Mouse (Mus musculus): ENCODE results near the gene Mkln1. TPM values are rescaled to one million over a fixed set of nuclear protein-coding genes. Genes with fewer than 3 reads are reported as not detected.

Mkln1 gene
- total RNA-seq, 1 experiment from 2014 or later: 190 TPM

DNA sequence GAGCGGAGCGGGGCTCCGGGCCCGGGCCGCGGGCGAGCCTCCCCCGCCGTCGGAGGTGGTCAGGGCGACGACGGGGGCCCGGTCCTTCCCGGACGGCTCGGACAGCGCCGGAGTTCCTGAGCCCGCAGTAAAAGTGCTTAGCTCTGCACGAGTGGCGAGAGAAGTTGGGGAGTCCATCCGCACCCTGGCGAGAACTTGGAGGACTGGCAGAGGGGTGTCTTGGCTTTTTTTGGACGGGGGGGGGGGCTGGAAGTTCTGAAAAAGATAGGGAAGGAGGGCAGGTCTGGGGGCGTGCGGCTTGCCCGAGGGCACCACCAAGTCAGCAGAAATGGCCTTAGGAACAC lies 643 bp downstream of the Mkln1 start:
- no peak for DNase-seq

DNA sequence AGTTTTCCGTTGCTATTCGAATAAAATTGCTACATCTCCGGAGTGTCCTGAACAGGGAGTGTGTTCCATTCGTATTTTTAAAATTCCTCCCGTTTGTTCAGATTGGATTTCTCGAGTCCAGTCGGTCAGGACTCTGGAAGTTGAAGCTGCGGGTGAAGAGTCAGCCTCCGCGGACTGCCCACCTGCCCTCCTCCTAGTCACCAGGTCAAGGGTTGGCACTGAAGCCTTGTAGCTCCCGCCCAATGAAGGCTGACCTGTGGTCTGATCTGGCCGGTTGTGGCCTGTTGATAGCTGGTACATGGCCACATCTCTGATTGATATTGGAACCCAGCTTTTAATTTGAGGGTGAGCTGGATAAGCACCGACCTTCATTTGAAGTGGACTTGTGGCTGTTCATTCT lies 1.0 kb downstream of the Mkln1 start:
- peak; percentile 30 for DNase-seq

DNA sequence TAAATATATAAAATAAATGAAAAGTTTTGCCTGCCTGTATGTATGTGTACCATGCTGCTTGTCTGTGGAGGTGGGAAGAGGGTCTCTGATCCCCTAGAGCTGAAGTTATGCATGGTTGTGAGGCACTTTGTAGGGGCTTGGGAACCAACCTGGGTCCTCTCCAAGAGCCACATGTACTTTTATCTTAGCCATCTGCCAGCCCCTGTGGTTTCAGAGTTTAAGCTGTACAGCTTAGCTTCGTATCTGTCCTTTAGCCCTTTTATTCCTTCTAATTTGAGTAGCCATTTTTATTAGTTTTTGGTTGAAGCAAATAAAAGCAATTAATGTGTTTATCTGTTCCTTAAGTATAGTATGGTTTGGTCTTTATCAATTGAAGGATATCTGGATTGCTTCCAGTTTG lies 12.5 kb downstream of the Mkln1 start:
- DNase-seq: no peak

DNA sequence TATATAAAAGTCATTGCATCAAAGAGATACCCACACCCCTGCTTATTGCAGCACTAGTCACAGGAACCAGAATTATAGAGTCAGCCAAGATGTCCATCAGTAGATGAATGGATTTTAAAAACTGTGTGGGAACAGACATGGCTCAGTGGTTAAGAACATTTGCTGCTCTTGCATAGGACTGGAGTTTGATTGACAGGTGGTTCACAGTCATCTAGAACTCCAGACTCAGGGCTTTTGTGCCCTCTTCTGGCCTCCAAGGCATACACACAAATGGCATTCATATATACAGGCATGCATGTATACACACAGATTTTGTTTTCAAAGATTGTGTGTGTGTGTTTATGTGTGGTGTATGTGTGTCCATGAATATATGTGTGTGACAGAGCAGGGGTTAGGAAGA lies 14.0 kb downstream of the Mkln1 start:
- no peak for DNase-seq

- DNase-seq: no peak
Measured at GRCm38 (mm10) chr6:31413556-31413955, 15.0 kb downstream of the Mkln1 start.

DNA sequence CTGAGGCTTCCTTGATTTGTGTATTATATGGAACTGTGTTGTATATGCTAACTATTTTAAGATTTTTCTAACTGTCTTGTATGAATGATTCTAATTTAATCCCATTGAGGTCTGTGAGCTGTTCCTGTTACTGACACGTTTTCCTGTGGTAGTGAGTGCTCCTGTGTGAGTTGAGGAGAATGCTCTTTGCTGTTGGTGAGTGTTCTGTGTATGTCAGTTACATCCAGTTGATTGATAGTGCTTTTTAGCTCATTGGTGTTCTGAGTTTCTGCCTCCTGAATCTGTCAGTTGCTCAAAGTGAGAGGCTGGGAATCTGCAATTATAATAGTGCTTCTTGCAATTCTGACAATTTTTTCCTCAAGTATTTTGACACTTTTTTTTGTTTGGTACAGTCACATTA lies 15.8 kb downstream of the Mkln1 start:
- DNase-seq: no peak

DNA sequence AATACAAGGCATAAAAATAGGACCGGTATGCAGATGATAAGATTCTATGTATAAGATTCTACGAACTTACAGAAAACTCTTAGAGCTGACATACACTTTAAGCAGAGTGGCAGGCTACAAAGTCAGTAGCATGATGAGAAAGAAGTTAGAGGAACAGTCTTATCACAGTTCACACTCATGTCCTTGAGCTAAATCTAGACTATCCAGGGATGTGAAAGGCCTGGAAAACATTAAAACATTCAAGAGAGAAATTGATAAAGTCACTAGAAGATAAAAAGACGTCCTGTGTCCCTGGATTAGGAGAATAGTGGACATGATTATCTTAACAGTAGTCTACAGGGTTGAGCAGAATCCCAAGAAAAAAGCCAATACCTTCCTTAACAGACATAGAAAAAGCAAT lies 26.9 kb downstream of the Mkln1 start:
- no peak for DNase-seq

GRCm38 (mm10) chr6:31437264-31437663 lies 38.7 kb downstream of the Mkln1 start:
- DNase-seq: no peak

DNA sequence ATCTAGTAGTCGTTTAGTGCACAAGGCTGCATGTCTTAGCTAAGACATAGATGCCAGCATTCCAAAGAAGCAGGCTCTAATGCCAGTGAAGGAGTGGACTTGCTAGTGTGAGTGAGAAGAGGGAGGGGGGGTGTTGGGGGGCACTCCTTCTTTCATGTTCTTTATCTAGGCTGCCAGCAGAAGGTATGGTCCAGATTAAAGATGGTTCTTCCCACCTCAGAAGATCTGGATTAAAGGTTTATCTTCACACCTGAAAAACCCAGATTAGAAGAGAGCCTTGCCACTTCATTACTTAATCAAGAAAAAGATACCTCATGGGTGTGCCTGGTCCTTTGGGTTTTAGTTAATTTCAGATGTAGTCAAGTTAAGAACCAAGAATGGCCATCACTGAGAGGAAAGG lies 46.7 kb downstream of the Mkln1 start:
- no peak for DNase-seq

GRCm38 (mm10) chr6:31453735-31454134 lies 55.2 kb downstream of the Mkln1 start:
- no peak for DNase-seq

DNA sequence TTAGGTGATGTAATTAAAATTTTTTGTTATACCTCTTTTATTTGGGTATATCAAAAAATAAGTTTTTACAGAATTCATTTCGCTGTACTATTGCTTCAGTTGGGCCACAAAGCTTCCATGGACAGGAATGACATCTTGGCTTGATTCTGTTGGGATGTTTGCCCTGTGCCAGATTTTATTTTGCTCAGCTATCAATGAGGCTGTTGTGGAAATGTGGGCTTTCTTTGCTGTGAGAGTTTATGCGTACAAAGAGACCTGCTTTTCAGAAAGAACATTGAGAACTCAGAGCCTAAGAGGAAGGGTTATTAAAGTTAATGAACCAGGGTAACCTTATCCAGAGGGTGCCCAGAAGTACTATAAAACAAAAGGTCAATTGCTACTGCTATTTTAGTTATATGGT lies 56.8 kb downstream of the Mkln1 start:
- DNase-seq: no peak

GRCm38 (mm10) chr6:31456988-31457387 lies 58.5 kb downstream of the Mkln1 start:
- DNase-seq: peak; percentile 35

DNA sequence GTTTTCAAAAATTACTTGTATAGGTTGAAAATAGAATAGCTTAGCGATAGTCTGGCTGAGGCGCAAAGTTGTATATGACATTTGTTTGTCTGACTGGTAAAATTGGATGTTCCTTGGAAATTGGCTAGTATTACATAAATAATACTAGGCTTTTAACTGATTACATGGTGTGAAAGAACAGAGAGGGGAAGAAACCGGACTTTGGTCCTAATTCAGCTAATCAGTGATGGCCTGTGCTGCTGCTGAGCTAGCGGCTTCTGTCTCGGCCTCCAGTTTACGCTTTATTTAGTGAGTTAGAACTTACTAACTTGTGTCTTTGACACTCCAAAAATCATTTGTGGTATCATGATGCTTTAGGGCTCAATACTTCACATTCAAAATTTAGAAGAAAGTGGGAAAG lies 70.9 kb downstream of the Mkln1 start:
- no peak for DNase-seq

GRCm38 (mm10) chr6:31478221-31478620 lies 79.7 kb downstream of the Mkln1 start:
- DNase-seq: no peak

GRCm38 (mm10) chr6:31480008-31480407 lies 81.5 kb downstream of the Mkln1 start:
- DNase-seq: no peak

GRCm38 (mm10) chr6:31486601-31487000 lies 88.1 kb downstream of the Mkln1 start:
- no peak for DNase-seq

DNA sequence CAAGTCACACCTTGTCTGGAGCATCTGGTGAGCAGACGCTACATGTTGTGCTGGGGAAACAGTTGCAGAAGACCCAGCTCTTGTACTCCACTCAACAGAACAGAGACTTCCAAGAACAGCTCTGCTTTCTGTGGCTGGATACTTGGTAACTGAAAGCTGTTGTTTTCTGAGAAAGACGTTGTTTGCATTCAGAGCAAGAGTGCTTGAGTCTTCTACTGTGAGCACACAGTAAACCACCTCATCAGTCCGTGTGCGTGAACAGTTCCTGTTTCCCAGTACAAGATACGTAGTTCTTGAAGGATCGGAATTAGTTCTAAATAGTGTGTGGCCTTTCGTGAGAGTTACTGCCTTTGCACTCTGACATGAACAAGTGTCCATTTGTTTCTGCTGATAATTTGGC lies 91.4 kb downstream of the Mkln1 start:
- DNase-seq: no peak

DNA sequence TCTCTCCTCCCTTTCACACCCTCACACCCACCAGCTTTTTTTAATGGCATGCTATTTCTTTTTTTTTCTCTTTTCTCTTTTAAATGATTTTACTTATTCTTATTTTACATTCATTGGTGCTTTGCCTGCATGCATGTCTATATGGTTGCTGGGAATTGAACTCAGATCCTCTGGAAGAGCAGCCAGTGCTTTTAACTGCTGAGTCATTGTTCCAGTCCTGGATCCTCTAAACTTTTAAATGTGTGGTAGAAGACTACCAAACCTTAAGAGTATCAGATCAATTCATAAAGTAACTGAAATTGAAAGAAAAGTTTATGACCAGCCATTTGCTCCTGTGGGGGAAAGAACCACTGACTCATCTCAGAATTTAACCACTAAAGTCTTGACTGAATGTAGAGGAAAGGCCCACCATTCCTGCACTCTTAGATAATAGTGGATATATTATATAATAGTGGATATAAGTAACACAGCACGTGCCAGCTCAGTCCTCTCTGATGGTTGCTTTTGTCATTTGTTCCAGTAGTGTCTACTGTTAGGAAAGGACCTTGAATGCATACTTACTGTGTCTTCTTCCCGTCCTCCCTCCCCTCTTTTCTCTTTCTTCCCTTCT lies 96.7 kb downstream of the Mkln1 start:
- no peak for DNase-seq

GRCm38 (mm10) chr6:31496227-31496626 lies 97.7 kb downstream of the Mkln1 start:
- DNase-seq: no peak

DNA sequence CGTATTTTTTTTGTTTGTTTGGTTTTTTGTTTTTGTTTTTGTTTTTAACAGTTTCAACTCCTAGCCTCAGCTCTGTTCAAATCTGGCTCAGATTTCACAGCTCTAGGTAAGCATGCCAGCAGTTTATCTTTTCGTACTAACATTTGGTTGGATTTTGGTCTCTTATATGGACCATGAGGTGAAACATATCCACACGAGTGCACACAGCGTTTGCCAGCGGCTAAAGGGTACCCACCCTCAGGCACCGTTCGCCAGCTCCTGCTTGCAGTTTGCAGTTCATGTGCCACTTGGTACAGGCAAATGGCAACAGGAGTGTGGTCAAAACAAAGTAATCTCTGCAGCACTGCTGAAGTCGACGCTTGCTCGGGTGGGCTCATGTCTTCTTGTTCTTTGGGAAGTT lies 101.3 kb downstream of the Mkln1 start:
- no peak for DNase-seq

DNA sequence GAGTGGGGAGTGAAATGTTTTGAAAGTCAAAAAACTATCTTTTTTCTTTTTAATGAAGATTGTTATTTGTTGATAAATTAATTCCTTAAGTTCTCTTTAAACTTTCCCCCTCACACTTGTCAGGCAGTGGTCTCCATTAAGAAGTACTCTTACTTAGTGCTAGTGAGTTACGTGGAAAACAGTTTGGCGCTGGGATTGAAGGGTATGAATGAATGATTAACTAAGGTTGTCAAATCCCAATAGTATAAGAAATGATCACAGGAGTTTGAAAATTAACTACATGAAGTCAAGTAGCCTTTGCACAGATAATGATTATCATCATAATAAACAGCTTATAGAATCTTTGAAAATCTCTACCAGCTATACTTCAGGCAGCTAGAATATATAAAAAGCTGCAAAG lies 101.7 kb downstream of the Mkln1 start:
- no peak for DNase-seq

DNA sequence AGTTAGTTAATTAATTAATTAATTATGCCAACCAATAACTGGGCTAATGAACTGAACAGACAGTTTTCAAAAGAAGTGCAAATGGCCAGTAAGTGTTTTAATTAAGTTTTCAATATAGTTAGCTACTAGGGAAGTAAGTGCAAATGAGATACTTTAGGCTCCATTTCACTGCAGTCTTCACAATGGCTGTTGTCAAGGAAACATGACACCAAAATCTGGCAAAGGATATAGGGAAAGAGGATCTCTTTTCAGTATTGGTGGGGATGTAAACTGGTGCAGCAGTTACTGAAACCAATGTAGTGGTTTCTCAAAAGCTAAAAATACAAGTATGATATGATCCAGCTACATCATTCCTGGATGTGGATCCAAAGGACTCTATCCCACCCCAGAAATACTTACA lies 102.2 kb downstream of the Mkln1 start:
- DNase-seq: no peak

- DNase-seq: no peak
Measured at GRCm38 (mm10) chr6:31502614-31503013, 104.1 kb downstream of the Mkln1 start.

DNA sequence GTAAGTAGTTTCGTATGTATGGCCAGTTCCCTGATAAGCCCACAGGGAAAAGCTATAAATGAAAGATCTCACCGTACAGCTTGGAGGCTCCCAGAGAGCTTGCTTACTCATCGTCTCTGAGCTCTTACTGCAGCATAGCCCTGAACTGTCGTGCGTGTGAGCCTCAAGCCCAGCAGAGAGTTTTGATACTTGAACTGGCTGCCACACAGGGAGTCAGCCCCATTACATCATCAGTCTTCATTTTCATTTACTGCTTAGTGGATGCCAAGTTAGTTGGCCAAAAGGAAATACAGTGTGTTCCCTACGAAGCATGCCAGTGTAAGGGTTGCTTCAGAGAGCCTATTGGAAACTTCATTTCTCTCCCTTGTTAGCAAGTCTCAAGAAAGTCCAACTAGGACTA lies 115.2 kb downstream of the Mkln1 start:
- no peak for DNase-seq

GRCm38 (mm10) chr6:31517681-31518337 lies 119.3 kb downstream of the Mkln1 start:
- no peak for DNase-seq

Measured in adrenal gland, postnatal 25 days (tissue).